Mouse (Mus musculus) spleen, postnatal 0 days (tissue): ENCODE data around the gene Pdcd7. TPM values are rescaled to one million over a fixed set of nuclear protein-coding genes. Genes with fewer than 3 reads are reported as not detected.

Experiments used
- polyA plus RNA-seq: library from polyadenylated mRNA; unstranded; fragments of >200 nt; fragmentation: Nextera tagmentation; extraction: Ambion mirVana; gene quantifications from 2 replicates; pipeline ENCODE4 v1.2.1, GENCODE M21; 2015

Pdcd7 gene
- 7.1 and 8.2 TPM in 2 replicates for polyA plus RNA-seq

GRCm38 (mm10) chr9:65345854-65346475, at the start of gene Pdcd7:
Gene Pdcd7 (plus strand): TSS chr9:65346104.

GRCm38 (mm10) chr9:65360641-65361448, 14.9 kb downstream of the Pdcd7 start, which contains the start of gene Ubap1l:
Gene Ubap1l (plus strand): TSS chr9:65361041.

DNA sequence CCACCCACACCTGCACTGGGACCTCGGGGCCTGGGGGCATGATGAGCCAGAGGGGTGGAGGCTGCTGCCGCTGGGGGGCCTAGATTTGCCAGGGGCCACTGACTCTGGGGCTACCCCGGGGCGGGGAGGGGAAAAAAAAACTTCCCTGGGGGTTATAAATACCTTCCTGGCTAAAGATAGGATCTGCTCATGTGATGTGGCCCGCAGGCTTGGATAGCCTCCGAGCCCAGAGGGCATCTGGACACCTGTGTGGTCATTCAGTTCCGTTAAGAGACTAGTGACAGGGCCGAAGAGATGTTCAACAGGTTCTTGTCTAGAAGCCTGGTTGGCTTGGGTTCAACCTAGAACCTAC, 45.7 kb downstream of the Pdcd7 start, which contains the start of gene Kbtbd13:
TSS of gene Kbtbd13 (minus strand) at position 40 of the 352 bp plus-strand sequence.

GRCm38 (mm10) chr9:65398279-65398678, 52.4 kb downstream of the Pdcd7 start, which contains the start of gene Rasl12:
Gene Rasl12 (plus strand): TSS chr9:65398506.

Other genes with a start within 250 kb of the Pdcd7 start
- 2.0 and 3.5 TPM in 2 replicates for gene Igdcc4, start 244.6 kb upstream of the Pdcd7 start, polyA plus RNA-seq
- gene Igdcc3, start 204.9 kb upstream of the Pdcd7 start, polyA plus RNA-seq = 0.18 TPM in 1 of 2 replicates, not detected in the other
- gene Parp16, start 150.8 kb upstream of the Pdcd7 start, polyA plus RNA-seq = 8.9 and 10.6 TPM in 2 replicates
- gene Cilp, start 80.9 kb upstream of the Pdcd7 start, polyA plus RNA-seq = 0.32 and 0.90 TPM in 2 replicates
- gene Clpx, start 51.8 kb upstream of the Pdcd7 start, polyA plus RNA-seq = 29.9 and 31.9 TPM in 2 replicates
- 0.28 and 0.30 TPM in 2 replicates for gene Ubap1l, start 14.9 kb downstream of the Pdcd7 start, polyA plus RNA-seq
- 0.12 and 0.17 TPM in 2 replicates for gene Kbtbd13, start 45.5 kb downstream of the Pdcd7 start, polyA plus RNA-seq
- 1.7 and 2.4 TPM in 2 replicates for gene Rasl12, start 52.4 kb downstream of the Pdcd7 start, polyA plus RNA-seq
- gene Slc51b, start 76.9 kb downstream of the Pdcd7 start, polyA plus RNA-seq = not detected in 2 replicates
- 8.6 and 11.7 TPM in 2 replicates for gene Mtfmt, start 89.7 kb downstream of the Pdcd7 start, polyA plus RNA-seq
- 30.6 and 47.7 TPM in 2 replicates for gene Spg21, start 114.8 kb downstream of the Pdcd7 start, polyA plus RNA-seq
- gene Ankdd1a, start 174.1 kb downstream of the Pdcd7 start, polyA plus RNA-seq = 0.19 TPM in 1 of 2 replicates, not detected in the other
- 29.4 and 30.1 TPM in 2 replicates for gene Plekho2, start 233.9 kb downstream of the Pdcd7 start, polyA plus RNA-seq
- gene Pif1, start 241.1 kb downstream of the Pdcd7 start, polyA plus RNA-seq = 9.3 and 11.3 TPM in 2 replicates